Mouse (Mus musculus): ENCODE data around the gene Hemk1. TPM values are rescaled to one million over a fixed set of nuclear protein-coding genes. Genes with fewer than 3 reads are reported as not detected.

Gene Hemk1
- total RNA-seq, 1 experiment = 29.1 TPM

GRCm38 (mm10) chr9:107366644-107367043 lies 28.5 kb upstream of the Hemk1 start:
- TF ChIP-seq ZNF384 (IDR thresholded peaks at IDR 0.05; ENCODE audit: low read depth, low read length) (no peak), ZC3H11A (IDR thresholded peaks at IDR 0.05; ENCODE audit: borderline replicate concordance, low read depth, low read length) (peak; percentile 56)
- in situ Hi-C loops (cut with MboI; ENCODE audit: low sequenced_read_pairs in 2 of 2, unreplicated experiment in 2 of 2) = loop anchor here in 1 of 2 experiments (10.0 kb wide), 1 partner anchor 148 kb away; no protein-coding TSS in a partner anchor
- Histone ChIP-seq H3K9me3 (ENCODE audit: control insufficient read depth, insufficient read depth, low read depth, low read length) (no peaks in the 10 kb centered on the region), H3K27ac (ENCODE audit: insufficient read depth, low read depth, low read length, poor library complexity, severe bottlenecking) (no peak overlapping the region), H3K4me1 (ENCODE audit: control insufficient read depth in 2 of 2, insufficient read depth in 2 of 2, low read length in 2 of 2, poor library complexity in 1 of 2) (peaks cover 3 to 13% of the 10 kb centered on the region in 2 experiments; a peak in 3 of 4 replicates), H3K36me3 (ENCODE audit: control insufficient read depth, insufficient read depth, low read length, poor library complexity, severe bottlenecking) (no peaks in the 10 kb centered on the region), H3K4me3 (ENCODE audit: insufficient read depth in 1 of 2, low read depth in 1 of 2, low read length in 2 of 2, poor library complexity in 1 of 2, severe bottlenecking in 1 of 2) (no peak overlapping the region), H3K9ac (ENCODE audit: insufficient read depth, low read depth, low read length, poor library complexity, severe bottlenecking) (no peak overlapping the region)
- no peak for DNase-seq (ENCODE audit: low read depth, low spot score)

GRCm38 (mm10) chr9:107360989-107361388 lies 22.8 kb upstream of the Hemk1 start:
- DNase-seq (ENCODE audit: low read depth, low spot score) = no peak
- TF ChIP-seq MAFK (IDR thresholded peaks at IDR 0.05; ENCODE audit: insufficient read depth, low read depth, low read length) (no peak), ZNF384 (IDR thresholded peaks at IDR 0.05; ENCODE audit: low read depth, low read length) (no peak), HCFC1 (IDR thresholded peaks at IDR 0.05; ENCODE audit: borderline replicate concordance, insufficient read depth, low read length) (no peak), CHD2 (IDR thresholded peaks at IDR 0.05; ENCODE audit: low read depth, low read length) (no peak), ZC3H11A (IDR thresholded peaks at IDR 0.05; ENCODE audit: borderline replicate concordance, low read depth, low read length) (no peak)
- Histone ChIP-seq H3K4me1 (ENCODE audit: control insufficient read depth in 2 of 2, insufficient read depth in 2 of 2, low read length in 2 of 2, poor library complexity in 1 of 2) (peaks cover 0 to 7% of the 10 kb centered on the region in 2 experiments; a peak in 1 of 4 replicates), H3K9me3 (ENCODE audit: control insufficient read depth, insufficient read depth, low read depth, low read length) (no peaks in the 10 kb centered on the region), H3K4me3 (ENCODE audit: insufficient read depth in 1 of 2, low read depth in 1 of 2, low read length in 2 of 2, poor library complexity in 1 of 2, severe bottlenecking in 1 of 2) (no peak overlapping the region), H3K36me3 (ENCODE audit: control insufficient read depth, insufficient read depth, low read length, poor library complexity, severe bottlenecking) (no peaks in the 10 kb centered on the region), H3K9ac (ENCODE audit: insufficient read depth, low read depth, low read length, poor library complexity, severe bottlenecking) (no peak overlapping the region), H3K27ac (ENCODE audit: insufficient read depth, low read depth, low read length, poor library complexity, severe bottlenecking) (no peak overlapping the region)
- in situ Hi-C loops (cut with MboI; ENCODE audit: low sequenced_read_pairs in 2 of 2, unreplicated experiment in 2 of 2) = loop anchor here in 1 of 2 experiments (10.0 kb wide), 1 partner anchor 154 kb away; no protein-coding TSS in a partner anchor

- H3K36me3 ChIP-seq (ENCODE audit: control insufficient read depth, insufficient read depth, low read length, poor library complexity, severe bottlenecking) = no peaks in the 10 kb centered on the region
- no peak overlapping the region for H3K9ac ChIP-seq (ENCODE audit: insufficient read depth, low read depth, low read length, poor library complexity, severe bottlenecking)
- no peak overlapping the region for H3K27ac ChIP-seq (ENCODE audit: insufficient read depth, low read depth, low read length, poor library complexity, severe bottlenecking)
- no peaks in the 10 kb centered on the region for H3K9me3 ChIP-seq (ENCODE audit: control insufficient read depth, insufficient read depth, low read depth, low read length)
- in situ Hi-C loops (cut with MboI; ENCODE audit: low sequenced_read_pairs in 2 of 2, unreplicated experiment in 2 of 2) = loop anchor here in 1 of 2 experiments (5.0 kb wide), 1 partner anchor 155 kb away; no protein-coding TSS in a partner anchor
- TF ChIP-seq ZC3H11A (IDR thresholded peaks at IDR 0.05; ENCODE audit: borderline replicate concordance, low read depth, low read length) (peak; percentile 89), CHD2 (IDR thresholded peaks at IDR 0.05; ENCODE audit: low read depth, low read length) (no peak)
- peak; percentile 74 for DNase-seq (ENCODE audit: low read depth, low spot score)
- no peak overlapping the region for H3K4me3 ChIP-seq (ENCODE audit: insufficient read depth in 1 of 2, low read depth in 1 of 2, low read length in 2 of 2, poor library complexity in 1 of 2, severe bottlenecking in 1 of 2)
- no peaks in the 10 kb centered on the region for H3K4me1 ChIP-seq (ENCODE audit: control insufficient read depth in 2 of 2, insufficient read depth in 2 of 2, low read length in 2 of 2, poor library complexity in 1 of 2)
These were observed 19.5 kb upstream of the Hemk1 start for GRCm38 (mm10) chr9:107357651-107358050.

- H3K4me1 ChIP-seq (ENCODE audit: control insufficient read depth in 2 of 2, insufficient read depth in 2 of 2, low read length in 2 of 2, poor library complexity in 1 of 2) = no peaks in the 10 kb centered on the region
- no peak overlapping the region for H3K9ac ChIP-seq (ENCODE audit: insufficient read depth, low read depth, low read length, poor library complexity, severe bottlenecking)
- no peaks in the 10 kb centered on the region for H3K9me3 ChIP-seq (ENCODE audit: control insufficient read depth, insufficient read depth, low read depth, low read length)
- no peak overlapping the region for H3K27ac ChIP-seq (ENCODE audit: insufficient read depth, low read depth, low read length, poor library complexity, severe bottlenecking)
- in situ Hi-C loops (cut with MboI; ENCODE audit: low sequenced_read_pairs in 2 of 2, unreplicated experiment in 2 of 2) = loop anchor here in 1 of 2 experiments (5.0 kb wide), 1 partner anchor 156 kb away; no protein-coding TSS in a partner anchor
- TF ChIP-seq ZC3H11A (IDR thresholded peaks at IDR 0.05; ENCODE audit: borderline replicate concordance, low read depth, low read length) (no peak), MAFK (IDR thresholded peaks at IDR 0.05; ENCODE audit: insufficient read depth, low read depth, low read length) (no peak), HCFC1 (IDR thresholded peaks at IDR 0.05; ENCODE audit: borderline replicate concordance, insufficient read depth, low read length) (no peak), ZNF384 (IDR thresholded peaks at IDR 0.05; ENCODE audit: low read depth, low read length) (no peak), CHD2 (IDR thresholded peaks at IDR 0.05; ENCODE audit: low read depth, low read length) (no peak)
- no peak overlapping the region for H3K4me3 ChIP-seq (ENCODE audit: insufficient read depth in 1 of 2, low read depth in 1 of 2, low read length in 2 of 2, poor library complexity in 1 of 2, severe bottlenecking in 1 of 2)
- no peaks in the 10 kb centered on the region for H3K36me3 ChIP-seq (ENCODE audit: control insufficient read depth, insufficient read depth, low read length, poor library complexity, severe bottlenecking)
- DNase-seq (ENCODE audit: low read depth, low spot score) = no peak
These were observed 18.0 kb upstream of the Hemk1 start for GRCm38 (mm10) chr9:107355870-107356765.

Data from ES-E14 (cell line).